14 mouse cellular contexts compared by ENCODE assay signal in genomic region chr11:114627036-114627435, GRCm38 (mm10). TPM values are rescaled to one million over a fixed set of nuclear protein-coding genes. Genes with fewer than 3 reads are reported as not detected.
DNase-seq lines count a peak whose midpoint lies in the region.
"Had no signal": no experiment of that assay in that cellular context is flagged by ENCODE, and none has a peak within 500 bp of the region (broad histone marks: within the 10 kb centered on the region; RNA-seq: fewer than 3 reads in every experiment).

No protein-coding gene starts in this region.

- peak; percentile 43 to 75 for DNase-seq in adrenal gland, adult (ENCODE audit: inconsistent age in 2 of 2, low spot score in 1 of 2)
- DNase-seq in adrenal gland, adult 18-20 months (ENCODE audit: low spot score in 2 of 2), result no peak
- peak; percentile 43 for DNase-seq in adrenal gland, adult 8-10 months
- DNase-seq in adrenal gland, postnatal 4 days (ENCODE audit: low spot score in 2 of 2), result no peak
- peak; percentile 25 for DNase-seq in ovary, adult 18-20 months (ENCODE audit: low spot score)
- no peak for DNase-seq in ovary, postnatal 14 days (ENCODE audit: low spot score)
- DNase-seq in adrenal gland, postnatal 36 days, result peak; percentile 31 to 59
- DNase-seq: B cell, adult 2 months; cerebellum, adult 11 months; cerebellum, adult 18-20 months; cerebellum, adult 8-10 months; cerebellum, adult 9-11 months; cerebellum, postnatal 36 days; embryo, embryonic 11 days had no signal

RNA-seq across cellular contexts. Expression of gene Rpl38, which starts 41.3 kb away (rescaled TPM):
- 1,000 to 10,000 TPM; 1,092 to 1,268 TPM for total RNA-seq in adrenal gland, adult 18-20 months (2021)
- 1,000 to 10,000 TPM; 1,051 to 1,434 (median 1,137) TPM for total RNA-seq in adrenal gland, adult 8-10 months (2022)
- 1,000 to 10,000 TPM; 1,445 to 1,502 TPM for total RNA-seq in adrenal gland, postnatal 4 days (2021)
- total RNA-seq in adrenal gland, postnatal 36 days (2021), result 1,000 to 10,000 TPM; 1,120 to 1,187 TPM

RNA-seq across cellular contexts. Expression of gene Ttyh2, which starts 48.2 kb away (rescaled TPM):
- 10 to 100 TPM; 46.0 to 94.2 TPM for total RNA-seq in adrenal gland, adult 18-20 months (2021)
- total RNA-seq in adrenal gland, adult 8-10 months (2022), result 100 to 1,000 TPM in 2 of 4 experiments, 10 to 100 TPM in 2; 75.1 to 107 (median 88.6) TPM
- total RNA-seq in adrenal gland, postnatal 4 days (2021), result 100 to 1,000 TPM; 108 to 113 TPM
- total RNA-seq in adrenal gland, postnatal 36 days (2021), result 100 to 1,000 TPM in 1 of 2 experiments, 10 to 100 TPM in 1; 64.3 to 124 TPM

Comparison
In these comparisons a context has a peak if more than half of its experiments do, and no peak if none do; other contexts are left out.
1. DNase-seq: peak in adrenal gland, adult (2 of 2), adrenal gland, adult 8-10 months (single experiment), ovary, adult 18-20 months (single experiment) and adrenal gland, postnatal 36 days (2 of 2); none in adrenal gland, adult 18-20 months (0 of 2), adrenal gland, postnatal 4 days (0 of 2) and ovary, postnatal 14 days (single experiment).